ENCODE assay signal across 19 mouse cellular contexts in genomic region chr15:29255152-29255551, GRCm38 (mm10).
A peak's percentile ranks its signal among the peaks of the same experiment; 100 is the strongest.
DNase-seq lines count a peak whose midpoint lies in the region; ATAC-seq and TF ChIP-seq lines count a peak whose summit lies in the region.
"Had no signal": no experiment of that assay in that cellular context is flagged by ENCODE, and none has a peak within 500 bp of the region (broad histone marks: within the 10 kb centered on the region; RNA-seq: fewer than 3 reads in every experiment).

No protein-coding gene starts in this region.

- no peak for TF ChIP-seq POLR2A in heart, adult 2 months (IDR thresholded peaks at IDR 0.05; ENCODE audit: insufficient read depth, low read depth, low read length)

- no peak overlapping the region for H3K27ac ChIP-seq in heart, adult 2 months
- H3K27ac ChIP-seq in midbrain, embryonic 13.5 days: no peak overlapping the region
- H3K27ac ChIP-seq: embryonic facial prominence, embryonic 15.5 days; gastrocnemius, adult 2 months; heart, embryonic 13.5 days; limb, embryonic 10.5 days; liver, embryonic 12.5 days; neural tube, embryonic 12.5 days had no signal

- H3K27me3 ChIP-seq in heart, adult 2 months (ENCODE audit: control insufficient read depth, insufficient read depth, low read length): no peaks in the 10 kb centered on the region
- no peaks in the 10 kb centered on the region for H3K27me3 ChIP-seq in midbrain, embryonic 13.5 days
- H3K27me3 ChIP-seq: embryonic facial prominence, embryonic 15.5 days; heart, embryonic 13.5 days; liver, embryonic 12.5 days; neural tube, embryonic 12.5 days had no signal

- no peak for ATAC-seq in midbrain, embryonic 13.5 days
- ATAC-seq: hindbrain, embryonic 16.5 days; liver, embryonic 12.5 days had no signal

- H3K4me1 ChIP-seq in heart, adult 2 months (ENCODE audit: control insufficient read depth, insufficient read depth, low read length): no peaks in the 10 kb centered on the region
- no peaks in the 10 kb centered on the region for H3K4me1 ChIP-seq in midbrain, embryonic 13.5 days (replicated peaks)
- H3K4me1 ChIP-seq: embryonic facial prominence, embryonic 15.5 days; limb, embryonic 10.5 days; liver, embryonic 12.5 days; neural tube, embryonic 12.5 days had no signal

- no peak for TF ChIP-seq EP300 in heart, adult 2 months (IDR thresholded peaks at IDR 0.05; ENCODE audit: insufficient read depth, low read depth, low read length)

- peak; percentile 26 for DNase-seq in cerebellum, adult 9-11 months
- DNase-seq in cerebellum, adult 11 months: no peak
- peak; percentile 20 for DNase-seq in heart, postnatal 4 days
- DNase-seq in heart, adult 2 months: no peak
- DNase-seq in adipocyte (ENCODE audit: low spot score): peak; percentile 53
- DNase-seq in left cerebral cortex, postnatal 25 days (ENCODE audit: low spot score in 2 of 2): peak; percentile 4 to 69
- DNase-seq: adrenal gland, adult 2 months; B cell, adult 2 months; gastrocnemius, adult 2 months; kidney, adult 11 months; kidney, postnatal 14 days; lung, postnatal 10 days had no signal

- H3K79me2 ChIP-seq in heart, adult 2 months (replicated peaks; ENCODE audit: control insufficient read depth, insufficient read depth, low read length): no peaks in the 10 kb centered on the region

- H3K4me3 ChIP-seq in heart, adult 2 months: no peak overlapping the region
- no peak overlapping the region for H3K4me3 ChIP-seq in midbrain, embryonic 13.5 days (replicated peaks)
- H3K4me3 ChIP-seq: embryonic facial prominence, embryonic 15.5 days; gastrocnemius, adult 2 months; heart, embryonic 13.5 days; limb, embryonic 10.5 days; liver, embryonic 12.5 days; neural tube, embryonic 12.5 days had no signal

- TF ChIP-seq CTCF in heart, adult 2 months (IDR thresholded peaks at IDR 0.05): no peak

- no peaks in the 10 kb centered on the region for H3K9me3 ChIP-seq in midbrain, embryonic 13.5 days
- H3K9me3 ChIP-seq: embryonic facial prominence, embryonic 15.5 days; heart, embryonic 13.5 days; limb, embryonic 10.5 days; liver, embryonic 12.5 days; neural tube, embryonic 12.5 days had no signal

- no peaks in the 10 kb centered on the region for H3K36me3 ChIP-seq in heart, adult 2 months (ENCODE audit: control insufficient read depth, insufficient read depth, low read length)
- no peaks in the 10 kb centered on the region for H3K36me3 ChIP-seq in midbrain, embryonic 13.5 days
- H3K36me3 ChIP-seq: embryonic facial prominence, embryonic 15.5 days; heart, embryonic 13.5 days; limb, embryonic 10.5 days; liver, embryonic 12.5 days; neural tube, embryonic 12.5 days had no signal

- WGBS in heart, adult 2 months: 14% methylated on average over 3 of the region's 3 CpGs
- WGBS in midbrain, embryonic 13.5 days: 85% methylated on average over 3 of the region's 3 CpGs

- H3K4me2 ChIP-seq in midbrain, embryonic 13.5 days (replicated peaks): no peak overlapping the region
- H3K4me2 ChIP-seq: embryonic facial prominence, embryonic 15.5 days; heart, embryonic 13.5 days; liver, embryonic 12.5 days; neural tube, embryonic 12.5 days had no signal

- intact Hi-C loops in heart, adult 2 months (cut with DNase I): no loop called here
- intact Hi-C loops in left cerebral cortex, postnatal 25 days (cut with DNase I): no loop called here

- no peak overlapping the region for H3K9ac ChIP-seq in heart, adult 2 months (ENCODE audit: low read depth, low read length)
- H3K9ac ChIP-seq in midbrain, embryonic 13.5 days (replicated peaks): no peak overlapping the region
- H3K9ac ChIP-seq: embryonic facial prominence, embryonic 15.5 days; heart, embryonic 13.5 days; liver, embryonic 12.5 days; neural tube, embryonic 12.5 days had no signal

Comparison
In these comparisons a context has a peak if more than half of its experiments do, and no peak if none do; other contexts are left out.
1. DNase-seq: peak in cerebellum, adult 9-11 months (single experiment), heart, postnatal 4 days (single experiment), adipocyte (single experiment) and left cerebral cortex, postnatal 25 days (2 of 2); none in cerebellum, adult 11 months (single experiment) and heart, adult 2 months (0 of 2).